Mouse (Mus musculus): ENCODE results near the gene Dcst2.

Dcst2 gene

DNA sequence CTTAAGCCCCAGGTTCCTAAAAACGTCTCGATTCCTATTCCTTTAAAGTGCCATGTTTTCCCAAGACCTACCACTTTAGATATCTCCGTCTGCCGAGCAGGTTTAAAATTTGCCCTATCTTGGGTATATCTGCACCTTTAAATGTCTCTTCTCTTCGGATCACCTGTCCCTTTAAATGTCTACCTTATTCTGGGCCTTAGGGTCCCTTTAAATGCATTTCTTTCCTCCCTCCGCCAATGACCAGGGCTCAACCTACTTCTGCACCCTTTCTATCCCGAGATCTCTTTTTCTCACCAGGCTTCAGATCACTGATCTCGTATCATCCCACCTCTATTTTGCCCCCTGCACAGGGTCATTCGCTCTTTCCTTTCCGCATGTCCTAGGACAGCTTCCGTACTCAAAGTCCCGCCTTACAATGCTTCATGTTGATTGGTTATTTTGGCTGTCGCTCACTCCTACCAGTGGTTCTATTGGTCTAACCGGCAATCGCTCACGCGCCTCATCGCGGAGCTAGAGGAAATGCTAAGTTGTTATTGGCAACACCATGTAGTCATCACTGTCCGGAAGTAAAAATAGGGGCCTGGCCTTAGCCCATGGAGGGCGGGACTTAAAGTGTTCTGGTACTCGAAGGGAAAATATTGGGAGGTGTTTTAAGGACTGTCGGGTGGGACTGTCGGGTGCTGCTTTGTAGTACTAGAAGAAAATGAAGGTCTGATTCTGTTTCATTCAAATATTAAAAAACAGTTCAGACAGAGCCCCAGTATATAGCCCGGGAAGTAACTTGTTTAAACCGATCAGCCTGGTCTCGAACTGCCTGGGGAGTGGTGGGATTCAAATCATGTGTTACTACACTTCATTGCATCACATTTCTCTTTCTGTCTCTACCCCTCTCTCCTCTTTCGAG, 50.0 kb downstream of the Dcst2 start, which contains the start of gene Flad1:
TSS of gene Flad1 (minus strand) at position 381 of the 904 bp plus-strand sequence.
- peak within 1 kb of the TSS; percentile 85 for H3K4me3 ChIP-seq (replicated peaks; ENCODE audit: low read length)
- no peaks in the 10 kb centered on the region for H3K27me3 ChIP-seq (ENCODE audit: insufficient read depth, low read length)
- no peaks in the 10 kb centered on the region for H3K9me3 ChIP-seq (ENCODE audit: low read length)
- H3K36me3 ChIP-seq (ENCODE audit: insufficient read depth, low read length) = peaks cover 61% of the 10 kb centered on the region
- TF ChIP-seq POU5F1 (IDR thresholded peaks at IDR 0.05; ENCODE audit: borderline replicate concordance, low read length) (no peak), NANOG (IDR thresholded peaks at IDR 0.05; ENCODE audit: borderline replicate concordance, low read length) (no peak), CTCF (conservative IDR thresholded peaks at IDR 0.05; ENCODE audit: low read length) (no peak)
- peaks cover 68% of the 10 kb centered on the region for H3K4me1 ChIP-seq (replicated peaks; ENCODE audit: low read depth, low read length)

DNA sequence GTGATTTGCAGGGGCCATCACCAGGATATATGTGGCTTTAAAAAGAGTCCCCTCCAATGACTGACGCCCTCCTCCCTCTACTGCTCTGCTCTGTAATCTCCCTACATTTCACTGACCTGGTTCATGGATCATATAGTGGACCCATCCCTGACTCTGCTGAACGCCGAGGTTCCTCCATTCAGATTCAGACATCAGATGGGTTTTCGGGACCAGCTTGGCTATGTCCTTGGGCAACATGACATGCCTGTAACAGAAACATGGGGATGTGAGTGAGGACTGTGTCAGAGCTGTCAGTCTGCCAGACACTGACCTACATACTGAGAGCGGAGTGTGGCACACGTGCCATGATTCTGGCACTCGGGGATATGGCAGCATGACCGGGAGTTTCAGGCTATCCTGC, 54.4 kb downstream of the Dcst2 start:
- no peaks in the 10 kb centered on the region for H3K27me3 ChIP-seq (ENCODE audit: insufficient read depth, low read length)
- H3K4me1 ChIP-seq (replicated peaks; ENCODE audit: low read depth, low read length) = peaks cover 46% of the 10 kb centered on the region

DNA sequence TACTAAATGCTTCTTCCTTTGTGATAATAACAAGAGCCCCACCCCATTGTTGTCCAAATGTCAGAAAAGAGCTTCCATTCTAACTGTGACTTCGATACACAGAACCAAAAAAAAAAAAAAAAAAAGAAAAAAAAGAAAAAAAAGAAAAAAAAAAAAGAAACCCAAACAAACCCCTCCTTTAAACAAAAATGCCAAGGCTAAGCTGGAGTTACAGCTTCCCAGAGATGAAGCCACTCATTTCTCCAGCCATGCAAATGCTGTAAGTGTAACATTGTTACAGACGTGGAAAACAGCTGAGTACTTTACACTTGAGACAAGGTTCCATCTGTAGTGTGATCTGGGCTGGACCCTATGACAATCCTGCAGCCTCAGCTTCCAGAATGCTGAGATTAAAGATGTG, 55.4 kb downstream of the Dcst2 start:
- Histone ChIP-seq H3K36me3 (ENCODE audit: insufficient read depth, low read length) (peaks cover 42% of the 10 kb centered on the region), H3K4me3 (replicated peaks; ENCODE audit: low read length) (peak overlapping the region; percentile 83), H3K4me1 (replicated peaks; ENCODE audit: low read depth, low read length) (peaks cover 52% of the 10 kb centered on the region), H3K27me3 (ENCODE audit: insufficient read depth, low read length) (no peaks in the 10 kb centered on the region), H3K9me3 (ENCODE audit: low read length) (no peaks in the 10 kb centered on the region)
- TF ChIP-seq CTCF (conservative IDR thresholded peaks at IDR 0.05; ENCODE audit: low read length) (no peak), POU5F1 (IDR thresholded peaks at IDR 0.05; ENCODE audit: borderline replicate concordance, low read length) (no peak), NANOG (IDR thresholded peaks at IDR 0.05; ENCODE audit: borderline replicate concordance, low read length) (no peak)

More for the DNA sequence above, 54.4 kb downstream of the Dcst2 start:
- H3K9me3 ChIP-seq (ENCODE audit: low read length) = no peaks in the 10 kb centered on the region
- H3K36me3 ChIP-seq (ENCODE audit: insufficient read depth, low read length) = peaks cover 42% of the 10 kb centered on the region
- no peak for TF ChIP-seq CTCF (conservative IDR thresholded peaks at IDR 0.05; ENCODE audit: low read length)
- no peak for TF ChIP-seq POU5F1 (IDR thresholded peaks at IDR 0.05; ENCODE audit: borderline replicate concordance, low read length)
- TF ChIP-seq NANOG (IDR thresholded peaks at IDR 0.05; ENCODE audit: borderline replicate concordance, low read length) = no peak
- peak overlapping the region; percentile 83 for H3K4me3 ChIP-seq (replicated peaks; ENCODE audit: low read length)

DNA sequence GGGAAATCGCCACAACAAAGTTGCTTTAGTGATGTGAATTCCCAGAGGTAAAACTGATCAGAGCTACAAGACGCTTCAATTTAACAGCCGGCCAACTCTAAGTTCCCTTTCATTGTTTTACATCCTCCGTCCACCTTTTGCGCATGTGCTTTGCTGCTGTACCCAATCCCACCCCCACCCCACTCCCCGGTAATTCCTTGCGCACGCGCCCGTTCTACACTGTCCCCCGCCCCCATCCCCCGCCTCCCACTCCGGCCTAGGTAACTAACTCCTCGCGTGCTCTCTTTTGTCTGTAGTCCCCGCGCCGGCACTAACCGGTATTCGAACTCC, 56.0 kb downstream of the Dcst2 start:
- Histone ChIP-seq H3K27me3 (ENCODE audit: insufficient read depth, low read length) (no peaks in the 10 kb centered on the region), H3K36me3 (ENCODE audit: insufficient read depth, low read length) (peaks cover 44% of the 10 kb centered on the region), H3K4me3 (replicated peaks; ENCODE audit: low read length) (peak overlapping the region; percentile 83), H3K4me1 (replicated peaks; ENCODE audit: low read depth, low read length) (peaks cover 55% of the 10 kb centered on the region), H3K9me3 (ENCODE audit: low read length) (no peaks in the 10 kb centered on the region)
- TF ChIP-seq POU5F1 (IDR thresholded peaks at IDR 0.05; ENCODE audit: borderline replicate concordance, low read length) (no peak), NANOG (IDR thresholded peaks at IDR 0.05; ENCODE audit: borderline replicate concordance, low read length) (no peak), CTCF (conservative IDR thresholded peaks at IDR 0.05; ENCODE audit: low read length) (no peak)

DNA sequence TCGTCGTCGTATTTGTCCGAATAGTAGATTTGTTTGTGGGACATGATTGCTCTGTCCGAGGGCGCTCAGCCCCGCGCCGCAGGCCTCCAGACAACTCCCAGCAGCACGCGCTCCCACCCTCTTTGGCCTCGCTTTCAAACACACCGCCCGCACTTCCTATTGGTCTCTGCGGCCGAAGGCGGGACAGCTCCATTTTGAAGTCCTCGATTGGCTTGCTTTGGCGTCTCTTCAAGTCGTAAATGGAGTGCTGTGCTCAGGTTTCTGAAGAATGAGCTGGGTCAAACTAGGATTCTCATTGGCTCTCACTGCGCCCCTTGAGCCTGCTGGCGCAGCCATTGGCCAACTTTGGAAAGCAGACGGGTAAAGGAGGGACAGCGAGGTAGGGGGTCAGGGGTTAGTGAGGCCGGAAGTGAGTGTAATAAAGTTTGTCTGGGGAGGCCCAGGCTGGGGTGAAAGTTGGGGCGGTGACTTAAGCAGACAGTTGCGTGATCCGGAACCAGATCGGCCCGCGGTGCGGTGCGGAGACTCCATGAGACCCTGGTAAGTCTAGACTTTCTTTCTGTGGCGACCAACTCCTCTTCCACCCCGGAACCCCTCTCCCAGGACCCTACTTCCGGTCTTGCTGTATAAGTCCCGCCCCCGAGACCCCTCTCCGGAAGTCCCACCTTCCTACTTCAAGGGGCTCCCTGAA, 56.5 kb downstream of the Dcst2 start, which contains the start of the genes Cks1b and Shc1:
TSS of gene Cks1b (minus strand) at position 214 of the 691 bp plus-strand sequence.
TSS of gene Shc1 (plus strand) at position 274 of the 691 bp plus-strand sequence.
- Histone ChIP-seq H3K36me3 (ENCODE audit: insufficient read depth, low read length) (peaks cover 44% of the 10 kb centered on the region), H3K4me1 (replicated peaks; ENCODE audit: low read depth, low read length) (peaks cover 55% of the 10 kb centered on the region), H3K4me3 (replicated peaks; ENCODE audit: low read length) (peak within 1 kb of the TSS; percentile 83), H3K27me3 (ENCODE audit: insufficient read depth, low read length) (no peaks in the 10 kb centered on the region), H3K9me3 (ENCODE audit: low read length) (no peaks in the 10 kb centered on the region)
- TF ChIP-seq NANOG (IDR thresholded peaks at IDR 0.05; ENCODE audit: borderline replicate concordance, low read length) = 0 out of 2 replicates have a peak, but pooled peaks have one; percentile 21
- TF ChIP-seq POU5F1 (IDR thresholded peaks at IDR 0.05; ENCODE audit: borderline replicate concordance, low read length) = no peak

DNA sequence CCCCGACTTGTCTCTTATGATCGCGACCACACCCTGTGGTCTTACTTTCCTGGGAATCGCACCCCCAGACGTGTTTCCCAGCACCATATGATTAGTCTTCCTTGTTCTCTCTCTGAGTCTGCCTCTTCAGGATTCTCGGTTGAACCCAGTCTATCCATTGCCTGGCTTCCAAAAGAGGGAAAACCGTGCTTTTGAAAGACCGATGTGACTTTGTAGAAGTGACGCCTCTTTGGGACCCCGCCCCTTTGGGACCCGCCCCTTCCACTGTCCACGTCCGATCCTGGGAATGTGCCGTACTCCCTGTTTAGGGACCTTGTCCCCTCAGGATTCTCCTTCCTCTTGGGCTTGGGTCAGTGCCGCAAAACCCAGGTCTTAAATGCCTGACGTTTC, 57.1 kb downstream of the Dcst2 start:
- TF ChIP-seq CTCF (conservative IDR thresholded peaks at IDR 0.05; ENCODE audit: low read length) (no peak), NANOG (IDR thresholded peaks at IDR 0.05; ENCODE audit: borderline replicate concordance, low read length) (no peak), POU5F1 (IDR thresholded peaks at IDR 0.05; ENCODE audit: borderline replicate concordance, low read length) (no peak)
- H3K27me3 ChIP-seq (ENCODE audit: insufficient read depth, low read length) = no peaks in the 10 kb centered on the region
- H3K4me3 ChIP-seq (replicated peaks; ENCODE audit: low read length) = peak overlapping the region; percentile 83
- no peaks in the 10 kb centered on the region for H3K9me3 ChIP-seq (ENCODE audit: low read length)
- H3K4me1 ChIP-seq (replicated peaks; ENCODE audit: low read depth, low read length) = peaks cover 57% of the 10 kb centered on the region
- peaks cover 44% of the 10 kb centered on the region for H3K36me3 ChIP-seq (ENCODE audit: insufficient read depth, low read length)

DNA sequence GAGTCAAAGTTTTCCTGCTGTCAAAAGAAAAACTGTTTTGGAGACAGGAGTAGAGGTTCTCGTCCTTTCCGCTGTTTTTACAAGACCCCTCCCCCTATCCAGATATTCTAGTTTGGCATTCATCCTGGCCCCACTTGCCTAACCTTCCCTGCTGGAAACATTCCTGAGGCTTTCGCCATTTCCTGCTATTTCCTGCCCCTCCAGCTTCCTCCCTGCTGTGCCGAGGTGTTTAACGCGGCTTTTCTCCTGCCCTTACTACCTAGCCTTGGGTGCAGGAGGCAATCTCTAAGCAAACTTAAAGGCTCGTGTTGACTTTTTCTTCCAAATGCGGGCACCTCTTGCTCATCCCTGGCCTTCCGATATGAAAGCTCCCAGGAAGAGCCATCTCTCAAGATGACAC, 57.8 kb downstream of the Dcst2 start:
- Histone ChIP-seq H3K27me3 (ENCODE audit: insufficient read depth, low read length) (no peaks in the 10 kb centered on the region), H3K4me1 (replicated peaks; ENCODE audit: low read depth, low read length) (peaks cover 62% of the 10 kb centered on the region), H3K36me3 (ENCODE audit: insufficient read depth, low read length) (peaks cover 44% of the 10 kb centered on the region), H3K9me3 (ENCODE audit: low read length) (no peaks in the 10 kb centered on the region), H3K4me3 (replicated peaks; ENCODE audit: low read length) (peak overlapping the region; percentile 83)
- TF ChIP-seq POU5F1 (IDR thresholded peaks at IDR 0.05; ENCODE audit: borderline replicate concordance, low read length) (no peak), NANOG (IDR thresholded peaks at IDR 0.05; ENCODE audit: borderline replicate concordance, low read length) (no peak), CTCF (conservative IDR thresholded peaks at IDR 0.05; ENCODE audit: low read length) (no peak)

DNA sequence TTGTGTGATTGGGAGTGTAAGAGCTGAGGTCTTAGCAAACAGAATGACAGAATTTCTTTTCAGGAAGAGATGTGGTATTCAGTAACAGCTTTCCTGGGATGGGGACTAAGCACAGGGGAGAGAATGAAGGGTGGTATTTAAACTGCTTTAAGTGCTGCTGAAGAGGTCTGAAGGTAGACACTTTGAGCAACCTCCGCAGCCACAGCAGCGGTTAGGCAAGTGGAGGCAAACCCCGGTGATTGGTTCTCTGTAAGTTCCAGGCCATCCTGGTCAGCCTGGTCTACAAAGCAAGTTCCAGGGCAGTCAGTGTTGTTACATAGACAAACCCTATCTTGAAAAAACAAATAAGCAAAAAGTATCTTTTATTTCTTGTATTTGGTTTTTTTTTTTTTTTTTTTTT, 58.2 kb downstream of the Dcst2 start:
- Histone ChIP-seq H3K27me3 (ENCODE audit: insufficient read depth, low read length) (no peaks in the 10 kb centered on the region), H3K4me3 (replicated peaks; ENCODE audit: low read length) (peak overlapping the region; percentile 83), H3K4me1 (replicated peaks; ENCODE audit: low read depth, low read length) (peaks cover 66% of the 10 kb centered on the region), H3K36me3 (ENCODE audit: insufficient read depth, low read length) (peaks cover 44% of the 10 kb centered on the region), H3K9me3 (ENCODE audit: low read length) (no peaks in the 10 kb centered on the region)
- TF ChIP-seq CTCF (conservative IDR thresholded peaks at IDR 0.05; ENCODE audit: low read length) (no peak), POU5F1 (IDR thresholded peaks at IDR 0.05; ENCODE audit: borderline replicate concordance, low read length) (no peak), NANOG (IDR thresholded peaks at IDR 0.05; ENCODE audit: borderline replicate concordance, low read length) (no peak)

All from E14TG2a.4 (cell line).